Mouse (Mus musculus): ENCODE measurements around the gene Bri3bp.
"Not testable (repeated sequence)": the region's sequence is repeated elsewhere in the genome, so short reads cannot be mapped to it uniquely, and the experiment has no call there.

Bri3bp gene

GRCm38 (mm10) chr5:125409348-125410090, 31.8 kb upstream of the Bri3bp start:
- peak; percentile 39 to 48 for DNase-seq

- peak; percentile 85 to 86 for DNase-seq
These were observed 29.3 kb upstream of the Bri3bp start for GRCm38 (mm10) chr5:125411972-125412530.

GRCm38 (mm10) chr5:125412536-125412935, 28.8 kb upstream of the Bri3bp start:
- not testable (repeated sequence) for DNase-seq

- no peak for DNase-seq
These were observed 27.6 kb upstream of the Bri3bp start for GRCm38 (mm10) chr5:125413763-125414162.

GRCm38 (mm10) chr5:125416183-125416582, 25.2 kb upstream of the Bri3bp start:
- DNase-seq: no peak

- DNase-seq: no peak
These were observed 22.7 kb upstream of the Bri3bp start for GRCm38 (mm10) chr5:125418636-125419035.

- DNase-seq: peak; percentile 55 to 58
These were observed 22.2 kb upstream of the Bri3bp start for GRCm38 (mm10) chr5:125419124-125419523.

- DNase-seq: no peak
These were observed 15.6 kb upstream of the Bri3bp start for GRCm38 (mm10) chr5:125425698-125426276.

GRCm38 (mm10) chr5:125426343-125426742, 15.0 kb upstream of the Bri3bp start:
- DNase-seq: no peak

GRCm38 (mm10) chr5:125432324-125432723, 9.0 kb upstream of the Bri3bp start:
- not testable (repeated sequence) for DNase-seq

- peak; percentile 95 to 96 for DNase-seq
These were observed 7.5 kb upstream of the Bri3bp start, which contains the start of gene Dhx37 for GRCm38 (mm10) chr5:125433793-125434337. Dhx37 (minus strand) TSS chr5:125434121.

- peak in 1 of 2 experiments; percentile 60 for DNase-seq
These were observed 7.0 kb upstream of the Bri3bp start for GRCm38 (mm10) chr5:125434347-125434746.

GRCm38 (mm10) chr5:125440583-125441233, 660 bp upstream of the Bri3bp start:
- peak in 1 of 2 experiments; percentile 8 for DNase-seq

- peak; percentile 55 to 58 for DNase-seq
These were observed 998 bp downstream of the Bri3bp start for GRCm38 (mm10) chr5:125442136-125442995.

- DNase-seq: peak; percentile 24 to 30
These were observed 2.0 kb downstream of the Bri3bp start for GRCm38 (mm10) chr5:125443335-125443734.

GRCm38 (mm10) chr5:125443915-125444314, 2.5 kb downstream of the Bri3bp start:
- no peak for DNase-seq

GRCm38 (mm10) chr5:125444554-125444953, 3.2 kb downstream of the Bri3bp start:
- DNase-seq: no peak

GRCm38 (mm10) chr5:125446344-125446743, 5.0 kb downstream of the Bri3bp start:
- DNase-seq: no peak

GRCm38 (mm10) chr5:125448026-125448425, 6.7 kb downstream of the Bri3bp start:
- DNase-seq: no peak

- DNase-seq: no peak
These were observed 7.3 kb downstream of the Bri3bp start for GRCm38 (mm10) chr5:125448631-125449030.

GRCm38 (mm10) chr5:125449306-125449705, 7.9 kb downstream of the Bri3bp start:
- no peak for DNase-seq

- no peak for DNase-seq
These were observed 11.2 kb downstream of the Bri3bp start for GRCm38 (mm10) chr5:125452573-125452972.
